Mouse (Mus musculus) megakaryocyte-erythroid progenitor cell, adult 5-6 weeks (primary cell): ENCODE results near the gene Mtmr2. TPM values are rescaled to one million over a fixed set of nuclear protein-coding genes. Genes with fewer than 3 reads are reported as not detected.
A peak's percentile ranks its signal among the peaks of the same experiment; 100 is the strongest.
"Not testable (repeated sequence)": the region's sequence is repeated elsewhere in the genome, so short reads cannot be mapped to it uniquely, and the experiment has no call there.

ENCODE experiments used
- ATAC-seq: replicated peaks from 2 replicates; pipeline ENCODE4 v1.8.0; 2016; ENCODE audit warnings: mild to moderate bottlenecking, inconsistent platforms; ENCODE audit not compliant: severe bottlenecking, poor library complexity, low FRiP score, low TSS enrichment
- total RNA-seq, 2 experiments: library from RNA; stranded (forward) in 1 of 2; stranded (reverse) in 1 of 2; fragments of 200-1000, 215-1000 nt in 1 of 2; fragments of >200 nt in 1 of 2; fragmentation: Nextera tagmentation in 1 of 2; gene quantifications; 2 replicates each; pipeline ENCODE4 v1.2.3; 2014 to 2017

Gene Mtmr2
- total RNA-seq (2014; fragmentation: Nextera tagmentation) (21.4 and 25.0 TPM in 2 replicates), total RNA-seq (2017) (41.2 and 52.9 TPM in 2 replicates)

GRCm38 (mm10) chr9:13748404-13748797, at the start of gene Mtmr2:
Mtmr2 (plus strand) TSS chr9:13748410.
- ATAC-seq, result peak; percentile 54

DNA sequence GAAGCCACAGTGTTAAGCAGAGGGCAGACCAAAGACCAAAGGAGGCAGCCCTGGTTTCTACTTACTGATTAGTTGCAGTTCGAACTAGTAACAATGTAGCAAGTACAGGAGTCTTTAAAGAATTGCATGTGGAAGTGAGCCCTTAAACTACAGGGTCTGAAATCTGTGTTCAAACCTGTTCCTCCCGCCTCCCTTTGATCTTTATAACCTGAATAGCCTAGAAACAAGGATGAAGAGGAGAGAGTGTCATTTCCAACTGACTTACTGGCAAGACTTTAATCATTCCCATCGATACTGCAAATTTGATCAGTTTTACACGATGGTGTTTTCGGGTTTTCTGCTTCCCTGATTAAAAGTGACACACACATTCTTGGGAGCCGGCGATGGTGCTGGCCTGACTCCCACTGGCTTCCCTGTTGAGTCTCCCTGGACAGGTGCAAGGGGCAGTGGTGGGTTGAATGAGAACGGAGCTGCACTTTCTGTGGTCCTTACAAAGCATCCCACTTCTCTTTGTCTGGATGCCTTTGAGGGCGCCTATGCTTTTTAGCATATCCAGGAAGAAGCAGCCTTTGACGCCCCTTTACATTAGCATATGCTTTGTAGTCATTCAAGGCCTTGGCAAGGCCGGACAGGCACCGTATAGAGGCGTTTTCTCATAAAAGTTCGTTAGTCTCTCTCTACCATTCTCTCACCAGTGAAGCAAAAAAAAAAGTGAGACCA, 49.0 kb upstream of the Mtmr2 start:
- ATAC-seq, result no peak

- ATAC-seq, result no peak
Measured at GRCm38 (mm10) chr9:13699781-13700116, 48.5 kb upstream of the Mtmr2 start.

DNA sequence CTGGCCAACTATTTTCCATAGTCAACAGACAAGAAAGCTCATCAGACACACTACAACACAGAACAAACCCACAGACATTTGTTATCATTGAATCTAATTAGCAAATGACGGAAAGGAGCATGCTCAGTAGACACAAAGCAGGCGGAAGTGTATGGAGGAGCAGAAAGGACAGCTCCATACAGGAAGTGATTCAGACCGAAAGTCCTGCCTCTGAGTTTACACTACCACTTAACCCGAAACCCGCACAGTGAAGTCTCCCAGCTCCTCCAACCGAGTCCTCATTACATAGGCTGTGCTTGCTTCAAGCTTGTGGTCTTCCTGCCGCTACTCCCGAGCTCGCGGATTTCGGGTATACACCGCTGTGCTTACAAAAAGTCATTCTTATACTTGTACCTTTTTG, 46.4 kb upstream of the Mtmr2 start:
- no peak for ATAC-seq

GRCm38 (mm10) chr9:13703100-13703499, 45.1 kb upstream of the Mtmr2 start:
- no peak for ATAC-seq

GRCm38 (mm10) chr9:13704917-13705316, 43.3 kb upstream of the Mtmr2 start:
- no peak for ATAC-seq

GRCm38 (mm10) chr9:13707066-13707555, 41.1 kb upstream of the Mtmr2 start:
- ATAC-seq, result no peak

- ATAC-seq, result no peak
Measured at GRCm38 (mm10) chr9:13709436-13709835, 38.8 kb upstream of the Mtmr2 start.

GRCm38 (mm10) chr9:13715891-13716290, 32.3 kb upstream of the Mtmr2 start:
- not testable (repeated sequence) for ATAC-seq

DNA sequence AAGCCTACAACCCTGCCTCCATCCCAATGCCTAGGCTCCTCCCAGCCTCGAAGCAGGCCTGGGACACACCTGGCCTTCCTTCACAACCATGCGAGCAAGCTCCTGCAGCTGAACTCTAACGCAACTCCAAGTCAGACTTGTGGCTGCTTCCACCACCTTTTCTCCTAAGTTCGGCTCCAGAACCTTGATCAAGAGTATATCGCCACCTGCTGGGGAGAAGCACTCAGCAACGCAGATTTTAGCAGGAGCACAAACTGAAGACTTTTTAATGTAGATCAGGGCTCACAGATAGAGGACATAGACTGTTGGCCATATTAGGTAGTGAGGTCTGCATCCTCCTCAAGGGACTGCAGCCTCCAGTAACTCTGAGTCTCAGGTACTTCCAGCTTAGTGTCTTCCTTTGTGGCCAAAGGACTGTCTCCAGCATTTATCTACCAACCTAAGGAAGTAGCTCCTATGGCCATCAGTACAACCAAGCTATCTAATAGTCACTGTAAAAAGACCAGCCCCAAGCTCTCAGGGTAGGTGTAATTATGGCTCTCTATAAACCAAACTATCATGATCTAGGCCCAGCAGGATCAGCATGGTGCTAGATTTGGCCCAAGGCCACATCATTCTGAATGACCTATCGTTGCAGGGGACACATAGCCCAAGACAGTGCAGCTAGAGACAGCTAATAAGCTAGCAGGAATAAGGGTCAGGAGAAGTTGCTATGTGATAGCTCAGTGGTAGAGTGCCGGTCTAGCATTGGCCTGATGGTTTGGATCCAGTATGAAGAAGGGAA, 31.7 kb upstream of the Mtmr2 start:
- ATAC-seq, result peak; percentile 93

GRCm38 (mm10) chr9:13748798-13749674, 826 bp downstream of the Mtmr2 start:
- ATAC-seq, result peak; percentile 96

GRCm38 (mm10) chr9:13749675-13749998, 1.4 kb downstream of the Mtmr2 start:
- peak; percentile 64 for ATAC-seq

GRCm38 (mm10) chr9:13752543-13752942, 4.3 kb downstream of the Mtmr2 start:
- ATAC-seq, result no peak

DNA sequence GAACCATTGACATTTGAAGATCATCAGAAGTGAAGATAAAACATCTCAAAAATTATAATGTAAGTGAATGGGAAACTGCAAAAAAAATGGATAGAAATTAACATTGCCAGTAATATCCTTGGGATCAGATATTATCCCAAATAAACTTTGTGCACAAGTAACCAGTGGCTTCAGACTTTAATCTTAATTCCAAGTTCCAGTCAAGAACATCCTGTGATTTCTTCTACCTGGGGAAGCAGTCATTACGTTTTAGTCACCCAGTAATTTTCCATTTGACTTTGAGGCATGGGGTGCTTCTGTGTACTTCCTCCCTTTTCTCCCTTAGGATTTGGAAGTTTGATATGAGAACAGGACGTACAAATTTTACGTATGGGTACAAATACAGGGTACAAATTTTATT, 12.2 kb downstream of the Mtmr2 start:
- no peak for ATAC-seq

DNA sequence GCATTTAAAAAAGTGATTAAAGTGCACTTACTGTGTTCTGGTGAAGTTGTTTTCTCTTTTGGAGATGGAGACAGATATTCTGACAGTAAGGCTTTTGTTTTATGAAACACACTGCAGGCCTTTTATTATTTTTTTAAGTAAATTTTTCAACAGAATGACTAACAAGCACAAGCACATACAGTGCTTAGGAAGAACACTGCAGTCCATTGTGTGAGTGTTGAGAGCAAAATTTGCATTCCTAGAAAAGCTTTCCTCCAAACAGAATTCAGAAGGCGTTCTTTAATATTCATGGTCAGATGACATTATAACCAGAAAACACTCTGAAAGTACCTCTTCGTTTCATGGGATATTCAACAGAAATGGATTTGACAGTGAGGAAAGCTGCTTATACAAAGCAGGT, 17.4 kb downstream of the Mtmr2 start:
- ATAC-seq, result no peak

DNA sequence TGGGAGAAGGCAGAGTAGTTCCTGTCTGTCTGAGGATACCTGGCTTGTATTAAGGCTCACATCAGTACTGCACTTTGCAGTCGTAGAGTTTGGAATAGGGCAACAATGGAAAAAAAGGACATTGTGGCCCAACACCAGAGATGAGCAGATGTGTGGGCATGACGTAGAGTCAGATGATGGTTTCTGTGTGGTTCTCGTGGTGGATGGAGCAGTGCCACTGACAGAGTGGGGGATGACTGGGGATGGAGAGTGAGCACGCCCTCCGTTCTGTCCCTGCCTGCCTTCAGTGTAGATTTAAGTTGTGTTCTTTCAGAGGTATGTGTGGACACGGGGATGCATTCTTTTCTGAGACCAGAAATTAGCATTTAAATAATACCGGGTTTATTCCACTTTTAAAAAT, 18.4 kb downstream of the Mtmr2 start:
- no peak for ATAC-seq

GRCm38 (mm10) chr9:13774732-13775131, 26.5 kb downstream of the Mtmr2 start:
- ATAC-seq, result no peak

GRCm38 (mm10) chr9:13781985-13782384, 33.8 kb downstream of the Mtmr2 start:
- no peak for ATAC-seq

GRCm38 (mm10) chr9:13790864-13791263, 42.7 kb downstream of the Mtmr2 start:
- ATAC-seq, result not testable (repeated sequence)

DNA sequence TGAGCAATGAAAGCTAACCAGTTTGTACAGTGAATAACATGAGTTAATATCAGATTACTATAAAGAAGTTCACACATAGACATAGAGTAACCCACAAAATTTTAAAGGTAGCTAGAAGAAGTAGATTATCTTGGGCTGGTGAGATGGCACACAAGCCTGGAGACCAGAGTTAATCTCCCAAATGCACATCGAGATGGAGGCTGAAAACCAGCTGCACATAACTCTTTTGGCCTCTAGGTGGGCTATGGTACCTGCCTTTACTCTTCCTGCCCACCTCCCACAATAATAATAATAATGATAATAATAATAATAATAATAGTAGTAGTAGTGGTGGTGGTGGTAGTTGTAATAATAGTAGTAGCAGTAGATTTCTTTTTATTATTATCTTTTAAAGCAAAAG, 46.1 kb downstream of the Mtmr2 start:
- peak; percentile 66 for ATAC-seq
